Mouse (Mus musculus): ENCODE measurements around the gene Tmem52.
"Not testable (repeated sequence)": the region's sequence is repeated elsewhere in the genome, so short reads cannot be mapped to it uniquely, and the experiment has no call there.

Tmem52 gene

DNA sequence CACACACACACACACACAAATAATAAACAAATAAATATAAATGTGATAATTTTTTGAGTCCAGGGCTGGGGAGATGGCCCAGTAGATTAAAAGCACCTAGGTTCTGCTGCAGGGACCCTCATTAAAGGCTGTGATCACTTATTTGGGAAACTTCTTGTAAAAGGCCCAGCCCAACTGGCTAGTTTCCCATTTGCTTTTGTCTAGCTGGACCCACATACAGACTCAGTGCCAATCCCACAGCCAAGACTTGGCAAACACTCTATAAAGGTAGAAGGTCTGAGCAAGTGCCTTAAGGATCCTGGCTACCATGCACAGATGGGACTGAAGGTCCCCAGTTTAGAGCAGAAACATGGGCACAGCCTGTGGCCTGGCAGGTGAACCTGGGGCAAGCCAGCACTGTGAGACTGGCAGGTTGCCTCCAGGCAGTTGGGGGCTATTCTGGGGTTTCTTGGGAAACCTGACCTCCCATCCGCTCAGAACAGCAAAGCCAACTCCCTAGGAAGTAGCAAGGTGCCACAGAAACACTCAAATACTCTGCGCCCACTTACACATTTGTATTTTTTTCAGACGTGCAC, 3.9 kb downstream of the Tmem52 start:
- no peak for DNase-seq (ENCODE audit: low spot score)

DNA sequence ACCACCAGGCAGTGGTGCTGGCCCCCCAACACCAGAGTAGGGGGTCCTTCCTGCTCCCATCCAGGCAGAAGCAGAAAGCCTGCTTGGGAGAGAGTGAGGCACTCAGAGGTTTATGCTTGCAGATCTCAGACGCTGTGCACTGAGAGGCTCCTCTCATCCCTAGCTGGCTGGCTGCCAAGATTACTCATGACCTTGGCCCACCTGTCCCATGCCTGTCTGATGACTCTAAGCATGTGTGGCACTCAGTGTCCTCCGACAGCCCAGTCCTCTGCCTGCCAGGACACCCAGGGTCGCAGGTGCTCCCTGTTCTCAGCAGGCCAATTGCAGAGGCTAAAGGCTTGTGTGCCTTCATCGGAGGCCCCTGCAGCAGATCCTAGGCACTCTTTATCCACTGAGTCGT, 4.4 kb downstream of the Tmem52 start:
- DNase-seq (ENCODE audit: low spot score), result no peak

DNA sequence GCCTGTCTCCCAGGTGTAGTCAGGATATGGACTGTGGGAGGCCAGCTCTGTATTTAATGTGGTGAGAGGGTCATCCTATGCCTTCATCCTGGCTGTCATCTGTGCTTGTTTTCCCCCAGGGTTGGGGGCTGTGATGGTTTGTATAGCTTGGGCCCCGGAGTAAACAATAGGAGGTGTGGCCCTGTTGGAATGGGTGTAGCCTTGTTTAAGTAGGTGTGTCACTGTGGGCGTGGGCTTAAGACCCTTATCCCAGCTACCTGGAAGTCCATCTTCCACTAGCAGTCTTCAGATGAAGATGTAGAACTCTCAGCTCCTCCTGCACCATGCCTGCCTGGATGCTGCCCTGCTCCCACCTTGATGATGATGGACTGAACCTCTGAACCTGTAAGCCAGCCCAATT, 4.9 kb downstream of the Tmem52 start:
- not testable (repeated sequence) for DNase-seq (ENCODE audit: low spot score)

DNA sequence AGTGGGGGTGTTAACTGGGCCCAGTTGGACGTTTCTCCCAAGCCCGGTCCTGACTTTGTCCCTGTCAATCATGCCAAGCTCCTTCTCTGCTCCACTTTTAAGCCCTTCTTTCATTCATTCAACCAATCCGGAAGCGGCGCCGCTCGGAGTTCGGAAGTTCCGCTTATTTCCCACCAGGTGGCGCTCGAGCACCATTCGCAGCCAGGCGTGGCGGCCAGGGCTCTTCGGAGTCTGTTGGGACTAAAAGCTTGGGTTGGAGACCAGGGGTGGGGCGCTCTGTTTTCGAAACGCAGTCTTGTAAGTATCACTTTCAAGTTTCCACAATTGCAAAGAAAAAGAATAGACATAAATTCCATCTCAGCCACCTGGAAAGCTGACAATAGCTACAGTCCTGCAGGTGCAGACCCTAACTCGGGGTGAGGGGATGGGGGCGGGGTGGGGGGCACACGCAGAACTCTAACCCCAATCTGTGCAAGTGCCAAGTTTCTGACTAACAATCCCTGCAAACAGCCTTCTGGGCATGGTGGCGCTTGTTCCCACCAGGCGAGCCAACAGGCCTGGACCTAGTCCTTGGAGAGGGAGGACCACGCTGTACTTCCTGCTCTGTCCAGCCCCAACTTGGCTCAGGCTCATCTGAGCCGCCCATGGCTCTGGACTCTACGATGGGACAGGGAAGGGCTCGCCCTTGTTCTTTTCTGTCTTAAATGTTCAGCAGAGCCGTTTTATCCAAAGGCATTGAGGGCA, 12.6 kb downstream of the Tmem52 start:
- peak; percentile 84 for DNase-seq (ENCODE audit: low spot score)

DNA sequence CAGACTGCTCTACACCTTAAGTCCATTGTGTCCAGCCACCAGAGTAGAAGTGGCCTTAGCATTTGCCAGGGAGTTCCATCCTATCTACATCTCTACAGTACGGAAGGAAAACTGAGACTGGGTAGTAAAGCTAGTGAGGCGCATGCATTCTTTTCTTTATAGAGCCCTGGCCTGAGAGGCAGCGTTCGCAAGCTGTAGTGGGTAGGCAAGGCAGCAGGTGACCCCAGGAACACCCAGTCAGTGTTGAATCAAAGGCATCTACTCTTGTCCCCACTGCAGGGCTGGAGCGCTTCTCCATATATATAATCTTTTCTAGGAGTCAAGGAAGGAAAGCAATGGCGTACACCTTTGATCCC, 13.2 kb downstream of the Tmem52 start:
- no peak for DNase-seq (ENCODE audit: low spot score)

DNA sequence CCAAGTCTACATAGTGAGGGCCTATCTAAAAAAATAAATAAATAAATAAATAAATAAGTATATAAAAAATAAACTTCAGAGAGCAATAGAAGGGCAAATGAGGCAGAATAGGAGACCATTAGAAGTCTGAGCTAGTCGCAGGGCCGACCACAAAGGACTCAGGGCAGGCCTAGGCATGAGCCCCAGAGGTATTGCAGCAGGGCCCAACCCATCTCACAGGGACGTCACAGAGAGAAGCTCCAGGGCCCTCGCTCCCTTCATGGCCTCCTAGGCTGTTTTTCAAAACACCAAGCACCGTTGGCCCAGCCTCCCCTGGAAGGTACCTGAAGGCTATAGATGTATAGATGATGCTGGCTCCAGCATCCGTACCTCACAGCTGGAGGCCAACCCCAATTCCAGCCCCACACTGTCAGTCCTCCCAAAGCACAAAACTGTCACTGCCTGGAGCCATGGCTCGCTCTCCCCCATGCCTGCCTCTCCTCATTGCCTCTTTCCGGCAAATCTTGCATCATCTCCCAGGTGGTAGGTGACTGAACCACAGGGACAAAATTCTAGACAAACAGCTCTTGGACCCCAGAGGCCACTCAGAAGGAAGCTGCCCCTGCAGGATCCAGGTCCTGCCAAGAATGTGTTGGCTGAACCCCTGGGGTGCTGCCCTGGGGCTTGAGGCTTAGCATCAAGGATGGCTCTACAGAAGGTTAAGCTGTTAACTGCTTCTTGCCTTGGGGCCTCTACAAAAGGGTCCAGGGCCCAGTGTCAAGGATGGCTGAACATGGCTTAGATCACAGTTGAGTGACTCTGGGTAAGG, 14.0 kb downstream of the Tmem52 start:
- no peak for DNase-seq (ENCODE audit: low spot score)

DNA sequence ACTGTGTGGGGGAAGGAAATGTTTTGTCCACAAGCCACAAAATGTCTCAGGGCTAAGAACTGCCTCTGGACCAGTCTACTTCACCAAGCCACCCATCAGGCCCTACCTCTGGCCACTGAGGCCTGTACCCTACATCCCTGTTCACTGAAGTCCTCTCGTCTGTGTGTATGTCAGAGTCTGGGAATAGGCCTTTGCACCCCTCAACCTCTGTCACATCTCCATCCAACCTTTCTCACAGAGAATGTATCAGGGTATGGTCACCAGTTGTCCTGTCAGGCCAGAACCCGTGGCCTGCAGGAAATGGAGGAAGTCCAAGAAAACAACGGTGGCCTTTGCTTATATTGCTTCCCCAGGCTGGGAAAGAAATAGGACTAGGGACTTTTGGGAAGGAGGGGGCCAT, 16.6 kb downstream of the Tmem52 start:
- no peak for DNase-seq (ENCODE audit: low spot score)

DNA sequence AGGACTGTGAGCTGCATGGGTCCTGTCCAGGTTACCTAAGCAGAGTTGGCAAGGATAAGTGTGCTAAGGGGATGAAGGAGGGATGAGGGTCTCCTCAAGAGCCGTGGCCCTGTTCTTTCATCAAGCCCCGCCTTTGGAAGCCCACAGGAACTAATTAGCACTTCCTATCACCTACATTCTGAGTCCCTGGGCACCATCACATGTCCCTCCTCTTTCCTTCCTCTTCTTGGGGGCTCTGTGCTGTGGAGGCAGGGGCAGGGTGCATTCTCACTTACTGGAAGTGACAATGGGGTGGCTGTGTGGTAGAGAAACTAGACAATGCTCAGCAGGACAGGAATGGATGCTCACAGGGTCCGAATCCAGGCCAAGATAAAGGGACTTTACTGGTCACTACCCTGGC, 18.8 kb downstream of the Tmem52 start:
- DNase-seq (ENCODE audit: low spot score), result no peak

DNA sequence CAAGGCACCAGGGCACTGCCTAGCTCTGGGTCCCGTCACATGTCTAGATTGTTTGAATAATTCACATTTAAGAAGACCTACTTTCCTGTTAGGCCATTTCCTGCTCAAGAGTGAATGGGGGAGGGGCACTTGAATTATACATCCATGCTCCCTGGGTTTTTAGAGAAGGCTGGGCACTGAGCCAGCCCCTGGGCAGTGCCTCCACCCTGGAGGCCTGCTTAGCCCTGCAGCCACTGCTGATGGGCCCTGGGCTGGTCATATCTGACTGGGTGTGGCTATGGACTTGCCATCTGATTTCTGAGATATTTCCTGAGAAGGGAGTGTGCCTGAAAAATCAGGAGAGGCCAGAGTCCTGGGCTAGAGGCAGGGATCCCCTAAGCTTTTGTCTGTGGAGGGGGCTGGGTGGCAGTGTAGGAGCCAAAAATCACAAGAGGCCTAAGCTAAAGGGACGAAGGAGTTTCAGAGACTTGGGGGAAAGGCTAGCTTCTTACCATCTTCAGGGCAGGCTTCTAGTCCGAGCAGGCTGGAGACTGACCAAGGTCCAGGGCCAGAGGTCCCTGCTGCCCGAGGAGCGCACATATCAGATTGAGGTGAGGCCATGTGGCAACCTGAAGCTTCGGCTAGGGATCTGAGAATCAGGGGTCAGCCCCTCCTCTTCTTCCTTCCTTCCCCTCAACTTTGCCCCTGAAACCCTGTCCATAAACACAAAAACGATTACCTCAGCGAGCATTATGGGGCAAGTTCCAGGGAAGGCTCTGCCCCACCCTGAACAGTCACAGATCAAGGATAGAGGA, 19.5 kb downstream of the Tmem52 start:
- peak; percentile 60 for DNase-seq (ENCODE audit: low spot score)

DNA sequence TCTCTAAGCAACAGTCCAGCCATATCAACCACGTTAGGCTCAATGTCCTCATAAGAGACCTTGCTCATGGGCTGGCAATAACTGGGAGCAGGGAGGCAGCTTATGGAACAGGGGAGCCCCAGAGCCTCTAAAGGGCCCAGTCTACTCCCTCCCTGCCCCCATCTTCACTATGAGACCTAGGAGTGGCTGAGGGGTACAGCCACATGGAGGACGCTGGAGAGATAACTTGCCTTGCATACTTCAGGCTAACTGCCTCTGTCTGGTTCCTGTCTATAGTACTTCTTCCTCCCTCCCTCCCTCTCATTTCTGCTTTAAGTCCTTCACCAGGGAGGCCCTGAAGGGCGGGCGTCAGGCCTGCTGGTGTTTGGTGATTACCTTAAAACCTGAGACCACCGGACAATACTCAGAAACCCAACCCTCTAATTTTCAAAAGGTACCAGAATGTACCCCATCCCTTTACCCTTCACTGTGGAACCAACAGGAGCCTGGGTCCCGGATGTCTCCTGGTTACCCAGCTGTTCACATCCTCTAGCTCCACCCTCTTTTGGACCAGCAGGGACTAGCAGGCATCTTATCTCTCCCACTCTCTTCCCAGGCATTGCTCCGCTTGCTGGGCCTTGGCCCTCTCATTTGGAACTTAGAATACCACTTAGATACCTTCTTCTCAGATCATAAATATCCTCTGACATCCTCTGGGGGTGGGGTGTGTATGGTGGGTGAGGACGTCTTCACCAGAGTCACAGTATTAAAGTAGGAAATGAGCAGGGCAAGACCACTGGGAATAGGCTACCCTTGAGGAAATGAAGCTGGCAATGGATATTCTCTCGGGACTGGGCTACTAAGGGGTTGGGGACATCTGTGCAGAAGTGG, 20.4 kb downstream of the Tmem52 start:
- no peak for DNase-seq (ENCODE audit: low spot score)

DNA sequence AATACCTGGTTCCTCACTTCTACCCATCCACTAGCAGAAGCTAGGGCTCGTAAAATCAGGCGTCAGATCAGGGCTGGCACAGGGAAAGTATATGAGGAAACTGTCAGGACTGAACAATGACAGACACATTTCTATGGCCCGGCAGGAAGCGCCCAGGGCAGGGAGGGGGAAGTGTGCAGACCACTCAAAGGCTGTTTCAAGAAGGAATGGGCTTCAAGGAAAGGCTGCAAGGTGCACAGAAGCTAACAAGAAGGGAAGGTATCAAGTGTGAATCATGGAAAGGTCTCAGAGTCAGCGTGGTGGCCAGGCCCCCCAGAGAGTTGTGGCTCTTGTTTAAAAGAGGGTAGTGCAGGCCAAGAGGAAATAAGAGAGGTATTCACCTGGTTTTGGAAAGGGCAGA, 21.5 kb downstream of the Tmem52 start:
- no peak for DNase-seq (ENCODE audit: low spot score)

DNA sequence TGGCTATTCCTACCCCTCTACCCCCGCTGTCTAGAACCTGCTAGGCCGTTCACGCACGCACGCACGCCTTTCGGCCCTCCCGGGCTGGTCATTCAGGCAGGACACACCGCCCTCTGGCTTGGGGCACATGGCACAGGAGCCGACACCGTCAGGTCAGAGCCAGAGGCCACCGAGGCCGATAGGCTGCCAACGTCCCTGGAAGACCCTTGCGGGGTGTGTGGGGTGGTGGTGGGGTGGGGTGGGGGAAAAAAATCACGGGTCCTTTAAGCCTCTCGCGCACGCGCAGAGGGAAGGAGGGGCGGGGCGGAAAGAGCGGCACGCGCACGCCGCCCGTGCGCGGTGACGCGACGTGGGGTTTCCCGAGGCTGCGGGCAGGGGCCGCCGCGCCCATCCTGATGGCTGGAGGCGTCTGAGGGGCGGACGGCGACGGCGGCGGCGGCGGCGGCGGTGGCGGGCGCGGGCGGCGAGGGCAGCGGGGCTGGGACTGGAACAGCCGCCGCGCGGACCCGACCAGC, 22.1 kb downstream of the Tmem52 start, which contains the start of gene Gnb1:
Gene Gnb1, plus strand, starts transcription at position 372 of the 515 bp plus-strand sequence.
- DNase-seq (ENCODE audit: low spot score), result peak; percentile 96

DNA sequence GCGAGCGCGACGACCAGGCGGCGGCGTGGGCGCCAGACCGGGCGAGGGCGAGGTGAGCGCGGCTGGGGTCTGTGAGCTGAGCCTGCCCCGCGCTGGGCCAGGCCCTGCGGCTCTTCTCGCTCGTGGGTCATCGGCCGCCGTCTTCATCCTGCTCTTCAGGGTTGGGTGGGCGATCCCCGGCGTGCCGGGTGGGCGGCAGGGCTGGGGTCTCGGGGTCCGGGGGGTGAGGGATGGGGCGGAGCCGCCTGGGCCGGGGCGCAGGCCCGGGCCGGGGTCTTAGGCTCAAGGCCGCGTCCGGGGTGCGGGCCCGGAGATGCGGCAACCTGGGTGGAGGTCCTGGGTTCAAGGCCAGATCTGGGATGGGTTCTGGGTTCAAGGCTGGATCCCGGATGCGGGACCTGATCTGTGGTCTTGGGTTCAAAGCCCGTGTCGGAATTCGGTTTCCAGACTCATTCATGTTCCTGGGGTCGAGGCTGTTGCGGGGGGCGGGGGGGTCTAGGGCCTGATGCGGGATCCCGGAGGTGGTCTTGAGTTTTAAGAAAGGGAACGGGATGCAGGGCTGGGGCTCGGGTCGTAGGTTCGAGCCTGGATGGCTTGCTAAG, 22.7 kb downstream of the Tmem52 start:
- no peak for DNase-seq (ENCODE audit: low spot score)

DNA sequence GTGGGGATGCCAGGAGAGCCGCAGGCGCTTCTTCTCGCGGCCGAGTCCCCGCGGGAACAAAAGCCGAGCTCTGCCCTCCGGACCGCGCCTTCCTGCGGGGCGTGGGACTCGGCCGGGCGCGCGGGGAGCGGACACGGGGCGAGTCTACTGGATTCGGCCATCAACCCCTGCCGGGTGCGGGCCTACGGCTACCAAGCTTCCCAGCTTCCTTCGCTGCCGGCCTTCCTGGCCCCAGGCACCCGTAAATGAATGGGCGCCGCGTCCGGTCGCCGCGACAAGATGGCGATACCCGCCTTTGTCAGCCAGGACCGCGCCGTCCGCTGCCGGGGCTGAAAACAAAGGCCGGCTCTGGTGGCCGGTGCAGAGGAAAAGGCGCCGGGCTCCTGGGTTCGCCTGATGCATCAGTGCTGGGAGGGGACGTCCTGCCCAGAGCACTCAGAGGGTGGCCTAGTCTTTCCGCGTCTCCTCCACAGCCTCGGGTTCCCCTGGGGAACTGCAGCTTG, 23.3 kb downstream of the Tmem52 start:
- DNase-seq (ENCODE audit: low spot score), result peak; percentile 67

DNA sequence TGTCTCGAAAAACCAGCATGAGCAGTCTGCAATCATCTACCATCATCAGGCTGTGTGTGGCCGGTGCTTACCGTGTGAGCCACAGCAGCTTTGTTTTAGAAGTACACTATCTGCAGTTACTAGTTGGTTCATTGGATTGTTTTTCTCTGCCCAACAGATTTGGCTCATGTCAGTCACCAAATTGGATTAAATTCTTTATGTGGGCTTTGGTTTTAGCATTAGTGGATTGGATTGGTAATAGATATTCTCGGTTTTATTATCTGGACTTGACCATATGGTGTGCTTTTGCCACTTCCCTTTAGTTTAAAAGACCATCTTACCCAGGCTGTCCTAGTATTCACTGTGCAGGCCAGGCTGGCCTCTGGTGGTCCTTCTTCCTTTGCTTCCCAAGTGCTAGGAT, 26.0 kb downstream of the Tmem52 start:
- DNase-seq (ENCODE audit: low spot score), result no peak

DNA sequence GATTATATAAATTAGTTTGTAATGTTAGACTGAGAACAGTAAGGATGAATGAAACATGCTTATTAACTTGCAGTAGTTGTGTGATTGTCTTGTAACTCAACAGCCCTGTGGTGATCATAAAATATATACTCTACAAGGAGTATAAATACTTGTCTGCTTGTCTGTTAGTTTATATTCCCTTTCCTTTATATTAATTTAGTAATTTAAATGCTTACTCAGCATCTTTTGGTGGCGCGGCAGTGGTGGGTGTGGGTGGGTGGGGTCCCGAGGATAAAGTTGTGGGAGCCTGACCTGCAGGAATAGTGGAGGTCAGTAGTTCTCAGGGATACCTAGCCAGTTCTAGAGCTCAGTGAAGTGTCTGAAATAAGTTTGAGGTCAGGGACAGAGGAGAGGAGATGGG, 29.0 kb downstream of the Tmem52 start:
- DNase-seq (ENCODE audit: low spot score), result no peak

DNA sequence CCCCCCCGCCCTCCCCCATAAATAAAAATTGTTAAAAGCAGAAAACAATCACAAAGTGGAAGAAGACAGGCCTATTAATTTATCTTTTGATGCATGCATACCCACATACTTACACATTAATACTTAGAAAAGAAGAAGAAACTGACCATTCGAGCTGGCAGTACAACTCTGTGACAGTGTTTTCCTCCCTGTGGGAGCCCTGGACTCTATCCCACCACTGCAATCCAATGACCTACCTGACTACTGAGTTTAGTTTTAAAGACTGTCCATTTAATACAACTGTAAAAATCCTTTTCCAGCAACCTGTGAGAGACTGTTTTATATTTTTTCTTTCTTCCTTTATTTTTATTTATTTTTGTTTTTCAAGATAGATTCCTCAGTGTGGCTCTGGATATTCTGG, 32.2 kb downstream of the Tmem52 start:
- DNase-seq (ENCODE audit: low spot score), result no peak

DNA sequence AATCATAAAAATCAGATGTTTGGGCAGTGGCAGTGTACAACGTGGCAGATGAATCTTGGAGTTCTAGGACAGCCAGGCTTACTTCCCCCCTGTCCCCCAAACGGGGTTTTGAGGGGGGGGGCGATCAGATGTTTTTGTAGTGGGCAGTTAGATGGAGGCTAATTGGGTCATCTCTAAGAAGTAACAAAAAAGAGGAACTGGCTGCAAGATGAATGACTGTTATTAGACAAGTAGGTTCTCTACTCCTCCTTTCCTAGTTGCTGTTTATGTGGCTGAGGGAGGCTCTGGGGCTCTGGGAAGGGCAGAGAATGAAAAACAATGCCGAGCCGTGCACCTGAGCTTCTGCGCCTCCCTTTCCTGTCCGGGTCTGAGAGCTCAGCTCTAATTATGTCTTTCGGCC, 36.2 kb downstream of the Tmem52 start:
- no peak for DNase-seq (ENCODE audit: low spot score)

DNA sequence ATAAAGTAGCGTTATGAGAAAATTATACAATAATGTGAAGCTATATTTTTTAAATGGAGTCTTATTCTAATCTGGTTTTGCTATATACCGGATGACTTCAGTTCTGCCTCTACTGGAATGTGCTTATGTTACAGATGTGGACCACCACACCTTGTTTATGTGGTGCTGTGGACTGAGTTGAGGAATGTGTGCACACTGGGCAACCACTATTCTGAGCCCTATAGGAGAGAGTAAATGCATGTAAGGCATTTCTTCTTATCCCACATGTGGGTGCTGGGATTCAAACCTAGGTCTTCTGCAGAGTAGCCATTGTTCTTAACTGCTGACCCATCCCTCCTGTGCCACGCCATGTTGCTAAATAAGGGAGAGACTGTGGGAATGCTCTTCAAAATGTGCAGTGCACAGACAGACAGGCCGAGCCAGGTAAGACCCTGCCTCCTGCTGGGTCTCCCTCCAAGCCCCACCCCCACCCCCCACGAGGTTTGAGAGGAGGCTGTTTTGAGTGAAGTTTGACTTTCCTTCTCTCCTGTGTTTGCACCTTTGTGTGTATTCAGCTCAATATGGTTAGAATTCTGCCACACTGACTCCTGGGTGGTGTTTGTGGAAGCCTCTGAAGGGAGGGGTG, 36.9 kb downstream of the Tmem52 start:
- DNase-seq (ENCODE audit: low spot score), result no peak

DNA sequence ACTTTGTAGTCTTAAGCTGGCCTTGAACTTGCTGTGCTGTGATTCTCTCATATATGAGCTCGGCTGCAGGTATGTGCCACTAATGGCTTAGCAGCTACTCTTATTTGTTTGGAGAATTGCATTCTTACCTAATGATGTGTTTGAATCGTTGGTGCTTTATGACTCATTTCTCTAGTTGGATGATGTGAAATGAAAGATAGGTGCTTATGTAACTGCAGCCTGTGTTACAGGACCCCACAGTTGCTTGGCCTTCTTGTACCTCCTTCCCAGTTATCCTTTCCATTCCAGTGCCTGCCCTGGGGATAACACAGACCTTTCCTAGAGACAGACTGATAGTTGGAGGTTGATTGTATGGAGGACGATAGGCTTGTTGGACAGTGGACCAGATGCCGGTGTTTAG, 39.7 kb downstream of the Tmem52 start:
- DNase-seq (ENCODE audit: low spot score), result no peak

All from ovary, postnatal 36 days (tissue).